Mouse (Mus musculus) retina, postnatal 7 days (tissue): ENCODE data around the gene March4.

Experiments used
- DNase-seq: peaks from one replicate; pipeline ENCODE4 v3.0.0-alpha.2; 2012; ENCODE audit warnings: low read depth, low spot score

Gene March4

GRCm38 (mm10) chr1:72399720-72400401, 136.9 kb downstream of the March4 start:
- no peak for DNase-seq

DNA sequence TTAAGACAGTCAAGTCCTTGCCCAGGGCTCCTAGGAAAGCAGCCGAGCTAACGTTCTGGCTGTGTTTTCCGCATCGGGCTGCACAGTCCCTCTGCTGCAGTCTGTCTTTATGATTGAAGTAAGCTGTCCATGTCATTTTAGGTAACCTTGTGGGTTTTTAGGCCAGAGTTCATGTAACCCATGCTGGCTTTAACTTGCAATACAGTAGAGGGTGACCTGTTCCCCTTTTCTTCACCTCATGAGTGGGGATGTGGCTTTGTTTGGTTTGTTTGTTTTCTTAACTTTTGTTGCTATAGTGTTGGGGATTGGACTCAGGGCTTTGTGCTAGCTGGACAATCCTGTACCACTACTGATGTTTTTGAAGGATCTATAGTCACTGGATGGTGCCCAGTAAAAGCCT, 146.3 kb downstream of the March4 start:
- DNase-seq, result no peak

DNA sequence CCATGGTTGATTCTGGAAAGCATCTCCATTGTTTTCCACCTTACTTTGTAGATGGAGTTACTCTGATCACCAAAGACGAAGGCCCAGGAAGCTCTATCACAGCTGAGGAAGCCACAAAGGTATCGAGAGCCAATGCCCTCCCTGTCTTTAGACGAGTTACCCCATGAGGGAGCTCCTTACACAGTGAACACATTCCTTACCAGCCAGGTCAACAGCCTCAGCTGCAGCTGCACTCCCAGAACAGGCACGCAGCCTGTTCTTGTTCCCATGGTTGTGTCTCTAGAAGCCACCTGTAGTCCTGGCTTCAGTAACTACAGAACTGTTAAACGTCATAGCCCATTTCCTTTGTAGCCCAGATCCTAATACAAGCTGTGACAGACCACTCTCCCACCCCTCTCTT, 153.1 kb downstream of the March4 start:
- no peak for DNase-seq

DNA sequence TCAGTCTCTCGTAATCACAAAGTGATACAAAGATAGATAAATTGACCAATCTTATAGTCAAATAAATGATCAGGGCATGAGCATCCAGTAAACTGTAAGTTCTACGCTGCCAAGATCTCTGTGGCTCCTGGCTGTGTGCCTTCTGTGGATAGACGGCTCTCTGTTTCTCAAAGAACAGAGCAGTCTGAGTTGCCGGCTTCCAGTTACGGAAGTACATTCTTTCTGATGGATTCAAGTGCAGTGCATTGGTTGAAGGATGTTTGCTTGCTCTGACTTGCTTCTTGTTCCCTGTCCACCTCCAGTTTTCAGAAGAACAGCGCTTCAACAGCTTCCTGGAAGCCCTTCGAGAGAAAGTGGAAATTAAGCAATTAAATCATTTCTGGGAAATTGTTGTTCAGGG, 153.7 kb downstream of the March4 start:
- DNase-seq, result no peak

- DNase-seq, result no peak
Observed at GRCm38 (mm10) chr1:72380544-72380943, 156.2 kb downstream of the March4 start.

DNA sequence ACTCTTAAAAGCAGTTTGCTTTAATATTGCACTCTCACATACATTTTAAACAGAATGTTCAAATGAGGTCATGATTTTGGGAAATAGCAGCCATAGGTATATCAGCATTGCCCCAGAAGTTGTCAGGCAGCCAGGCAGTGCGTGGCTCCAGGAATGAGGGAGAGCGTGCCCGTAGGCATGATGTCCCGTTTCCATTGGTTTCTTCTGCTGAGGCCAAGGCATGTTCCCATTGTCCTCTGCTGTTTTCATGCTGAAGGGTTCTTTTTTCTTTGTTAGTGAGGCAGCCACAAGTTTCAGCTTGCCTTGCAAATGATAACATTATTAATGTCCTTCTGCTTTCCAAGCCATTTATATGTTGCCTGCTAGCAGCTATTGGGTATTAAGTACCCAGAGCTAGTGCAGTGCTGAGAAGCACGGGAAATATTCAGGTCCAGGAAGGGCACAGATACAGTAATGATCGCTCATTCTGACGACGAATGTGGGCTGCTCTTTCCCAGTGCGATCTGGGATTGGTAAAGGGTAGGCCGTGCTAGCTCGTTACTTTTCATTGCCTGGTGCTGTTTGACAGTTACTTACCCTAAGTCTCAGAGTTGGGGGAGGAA, 156.9 kb downstream of the March4 start:
- no peak for DNase-seq

DNA sequence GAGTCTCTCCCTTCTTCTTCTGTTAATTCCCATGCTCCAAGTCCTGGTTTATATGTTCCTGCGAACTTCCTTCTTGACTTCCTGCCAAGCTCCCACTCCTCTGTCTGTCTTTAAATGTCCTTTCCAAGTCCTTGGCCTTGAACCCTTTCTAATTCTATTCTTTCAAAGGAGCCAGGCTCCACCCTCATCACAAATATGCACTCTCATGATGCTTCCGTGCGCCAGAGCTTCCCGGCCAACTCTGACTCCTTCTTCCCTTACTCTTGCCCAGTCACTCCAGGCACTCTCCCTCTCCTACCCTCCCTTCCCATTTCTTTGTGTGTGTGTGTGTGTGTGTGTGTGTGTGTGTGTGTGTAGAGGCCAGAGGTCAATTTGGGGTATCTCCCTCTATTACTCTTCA, 158.6 kb downstream of the March4 start:
- no peak for DNase-seq
